Comparison of ENCODE assay signal across 9 mouse cellular contexts in genomic region chr5:144546423-144546995, GRCm38 (mm10). TPM values are rescaled to one million over a fixed set of nuclear protein-coding genes. Genes with fewer than 3 reads are reported as not detected.
A peak's percentile ranks its signal among the peaks of the same experiment; 100 is the strongest.
DNase-seq lines count a peak whose midpoint lies in the region; ATAC-seq and TF ChIP-seq lines count a peak whose summit lies in the region.
"Had no signal": no experiment of that assay in that cellular context is flagged by ENCODE, and none has a peak within 500 bp of the region (broad histone marks: within the 10 kb centered on the region; RNA-seq: fewer than 3 reads in every experiment).

No protein-coding gene starts in this region.

- peaks cover 80% of the 10 kb centered on the region for H3K27me3 ChIP-seq in embryonic facial prominence, embryonic 13.5 days
- peaks cover 55% of the 10 kb centered on the region for H3K27me3 ChIP-seq in intestine, postnatal 0 days (replicated peaks; ENCODE audit: control insufficient read depth, insufficient read depth, low read length)

- ATAC-seq in embryonic facial prominence, embryonic 13.5 days (ENCODE audit: insufficient number of reproducible peaks, insufficient read depth, low FRiP score, low TSS enrichment, low read depth) = no peak
- ATAC-seq in intestine, postnatal 0 days = no peak
- ATAC-seq: Patski had no signal

- H3K36me3 ChIP-seq in embryonic facial prominence, embryonic 13.5 days = no peaks in the 10 kb centered on the region
- H3K36me3 ChIP-seq in intestine, postnatal 0 days (ENCODE audit: control insufficient read depth, insufficient read depth) = no peaks in the 10 kb centered on the region

- DNase-seq in kidney, postnatal 4 days = peak; percentile 12 to 25
- no peak for DNase-seq in kidney, adult 9 months
- DNase-seq in retina, postnatal 1 day = peak; percentile 54
- no peak for DNase-seq in urinary bladder, postnatal 10 days (ENCODE audit: low spot score)
- no peak for DNase-seq in right cerebral cortex, postnatal 10 days (ENCODE audit: low spot score in 2 of 2)
- DNase-seq in kidney, adult 11 months = no peak

- H3K9me3 ChIP-seq in embryonic facial prominence, embryonic 13.5 days = no peaks in the 10 kb centered on the region
- H3K9me3 ChIP-seq in intestine, postnatal 0 days (ENCODE audit: control insufficient read depth) = no peaks in the 10 kb centered on the region

- 3% methylated on average over 34 of the region's 34 CpGs for WGBS in embryonic facial prominence, embryonic 13.5 days
- 7% methylated on average over 34 of the region's 34 CpGs for WGBS in intestine, postnatal 0 days

- H3K4me3 ChIP-seq in embryonic facial prominence, embryonic 13.5 days = peak overlapping the region; percentile 40
- H3K4me3 ChIP-seq in intestine, postnatal 0 days (ENCODE audit: low read depth, low read length) = peak overlapping the region; percentile 36

- no peak overlapping the region for H3K27ac ChIP-seq in embryonic facial prominence, embryonic 13.5 days
- H3K27ac ChIP-seq in intestine, postnatal 0 days (ENCODE audit: low read depth, low read length) = no peak overlapping the region

- H3K9ac ChIP-seq in embryonic facial prominence, embryonic 13.5 days = peak overlapping the region; percentile 46; the same call in 1 of the 2 replicates
- 0 out of 2 replicates have a peak overlapping the region, but pooled peaks have one; percentile 34 for H3K9ac ChIP-seq in intestine, postnatal 0 days (ENCODE audit: low read depth, low read length)

- peak overlapping the region; percentile 65 for H3K4me2 ChIP-seq in embryonic facial prominence, embryonic 13.5 days
- H3K4me2 ChIP-seq in intestine, postnatal 0 days (replicated peaks; ENCODE audit: low read depth) = peak overlapping the region; percentile 61

- TF ChIP-seq CTCF in intestine, postnatal 0 days (IDR thresholded peaks at IDR 0.05; ENCODE audit: low read depth) = no peak

- H3K4me1 ChIP-seq in embryonic facial prominence, embryonic 13.5 days = peaks cover 16% of the 10 kb centered on the region
- H3K4me1 ChIP-seq in intestine, postnatal 0 days (replicated peaks; ENCODE audit: control insufficient read depth, insufficient read depth, low read length) = no peaks in the 10 kb centered on the region; the same call in 1 of the 2 replicates

RNA-seq across cellular contexts. Expression of gene Nptx2, which starts 0.8 kb away (rescaled TPM):
- polyA plus RNA-seq in embryonic facial prominence, embryonic 13.5 days (2015; fragmentation: Nextera tagmentation; extraction: Ambion mirVana) = 0.96 and 0.98 TPM in 2 replicates
- polyA plus RNA-seq in intestine, postnatal 0 days (2015; fragmentation: Nextera tagmentation; extraction: Ambion mirVana) = 2.0 and 2.2 TPM in 2 replicates
- polyA plus RNA-seq: Patski had no signal

Comparison
In these comparisons a context has a peak if more than half of its experiments do, and no peak if none do; other contexts are left out.
1. DNase-seq: peak in kidney, postnatal 4 days (2 of 2) and retina, postnatal 1 day (single experiment); none in kidney, adult 9 months (single experiment), urinary bladder, postnatal 10 days (single experiment), right cerebral cortex, postnatal 10 days (0 of 2) and kidney, adult 11 months (single experiment).